Mouse (Mus musculus): ENCODE data around the gene Ank3.

The Ank3 gene

DNA sequence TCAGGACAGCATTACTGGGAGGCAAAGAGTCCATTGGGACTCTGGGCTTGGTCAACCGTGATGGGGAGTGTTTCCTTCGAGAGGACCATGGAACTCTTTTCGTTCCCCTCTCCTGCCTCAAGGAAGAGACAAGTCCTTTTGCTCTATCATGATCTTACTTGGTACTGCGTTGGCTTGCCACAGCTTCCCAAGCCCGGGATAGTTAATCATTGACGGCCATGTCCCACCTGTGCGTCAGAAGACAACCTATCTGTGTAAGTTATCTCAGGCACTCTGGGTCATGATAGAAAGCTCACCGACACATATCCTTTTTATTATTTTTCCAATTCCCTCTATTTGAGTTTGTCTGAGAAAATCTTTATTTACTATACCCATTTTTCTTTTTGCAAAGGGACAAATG is 20.1 kb downstream of the Ank3 start:
- no peak for DNase-seq

DNA sequence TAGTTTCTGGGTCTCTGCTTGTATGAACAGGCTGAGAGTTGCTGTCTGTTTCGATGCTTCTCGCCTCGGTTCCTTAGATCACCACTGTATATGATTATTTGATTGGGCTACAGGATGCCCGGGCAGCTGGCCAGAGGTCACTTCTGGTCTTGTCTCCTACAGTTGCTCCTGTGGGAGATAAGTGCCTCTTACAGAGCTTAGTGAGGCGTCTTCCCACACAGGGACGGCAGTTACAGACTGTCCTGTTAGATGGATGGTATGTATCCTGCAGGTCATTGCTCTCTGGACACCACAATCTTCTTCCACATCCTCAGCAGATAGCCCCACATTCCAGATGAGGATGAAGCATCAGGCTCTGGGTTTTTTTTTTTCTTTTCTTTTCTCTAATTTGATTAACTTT is 21.7 kb downstream of the Ank3 start:
- no peak for DNase-seq

DNA sequence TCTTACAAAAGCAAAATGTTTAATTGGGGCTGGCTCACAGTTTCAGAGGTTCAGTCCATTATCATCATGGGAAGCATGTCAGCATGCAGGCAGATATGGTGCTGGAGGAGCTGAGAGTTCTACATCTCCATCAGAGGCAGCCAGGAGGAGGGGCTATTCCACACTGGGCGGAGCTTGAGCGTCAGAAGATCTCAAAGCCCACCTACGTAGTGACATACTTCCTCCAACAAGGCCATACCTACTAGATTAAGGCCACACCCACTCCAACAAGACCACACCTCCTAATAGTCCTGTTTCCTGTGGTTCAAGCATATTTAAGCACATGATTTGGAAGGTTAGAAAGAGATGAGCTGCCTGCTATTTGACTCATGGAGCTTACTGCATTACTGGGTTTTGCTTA is 25.5 kb downstream of the Ank3 start:
- no peak for DNase-seq

DNA sequence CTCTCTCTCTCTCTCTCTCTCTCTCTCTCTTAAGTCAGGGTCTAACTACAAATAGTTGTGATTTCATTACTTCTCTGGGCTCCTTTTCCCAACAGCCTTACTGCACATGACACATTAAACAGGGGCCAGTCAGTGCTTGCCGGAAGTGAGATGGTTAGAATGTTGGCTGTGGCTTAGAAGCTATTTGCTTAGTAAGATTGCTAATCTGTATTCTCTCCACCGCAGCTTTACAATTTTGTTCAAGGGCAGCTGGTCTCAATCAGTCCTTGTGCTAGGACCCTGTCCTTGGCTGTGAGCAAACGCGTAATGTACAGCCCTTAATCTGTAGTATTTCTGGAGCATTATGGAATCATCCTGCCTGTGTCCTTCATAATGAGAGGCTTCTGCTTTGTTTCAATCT is 31.6 kb downstream of the Ank3 start:
- DNase-seq = no peak

DNA sequence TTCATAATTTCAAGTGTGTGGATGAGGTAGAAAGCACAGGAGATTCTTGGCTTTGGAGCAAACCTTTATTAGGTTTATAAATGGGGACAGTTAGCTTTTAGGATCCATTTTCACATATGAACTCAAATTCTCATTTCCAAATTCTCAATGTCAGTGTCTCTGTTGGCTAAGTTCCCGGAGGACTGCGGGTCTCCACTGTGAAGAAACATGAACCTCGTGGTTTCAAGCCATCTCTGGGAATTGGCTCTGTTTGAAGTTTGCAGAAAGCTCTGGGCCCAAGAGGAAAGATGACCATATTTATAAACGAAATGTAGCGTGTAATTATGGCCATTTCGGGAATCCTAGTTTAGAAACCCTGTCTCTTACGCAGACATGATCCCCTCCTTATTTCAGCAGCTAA is 32.5 kb downstream of the Ank3 start:
- DNase-seq = no peak

DNA sequence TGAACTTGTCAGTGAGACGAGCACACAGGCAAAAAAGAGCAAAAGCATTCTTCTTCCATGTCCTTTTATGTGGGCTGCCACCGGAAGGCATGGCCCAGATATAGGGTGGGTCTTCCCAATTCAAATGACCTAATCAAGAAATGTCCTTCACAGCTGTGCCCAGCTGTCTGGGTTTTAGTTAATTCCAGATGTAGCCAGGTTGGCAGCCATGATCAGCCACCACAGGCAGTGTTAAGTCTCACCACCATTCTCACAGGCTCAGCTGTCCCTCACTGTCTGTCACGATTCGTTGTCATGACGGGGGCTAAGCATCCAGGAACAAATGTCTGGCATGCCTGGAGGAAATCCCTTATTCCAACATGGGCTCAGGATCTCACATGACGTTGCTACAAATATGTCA is 36.6 kb downstream of the Ank3 start:
- no peak for DNase-seq

DNA sequence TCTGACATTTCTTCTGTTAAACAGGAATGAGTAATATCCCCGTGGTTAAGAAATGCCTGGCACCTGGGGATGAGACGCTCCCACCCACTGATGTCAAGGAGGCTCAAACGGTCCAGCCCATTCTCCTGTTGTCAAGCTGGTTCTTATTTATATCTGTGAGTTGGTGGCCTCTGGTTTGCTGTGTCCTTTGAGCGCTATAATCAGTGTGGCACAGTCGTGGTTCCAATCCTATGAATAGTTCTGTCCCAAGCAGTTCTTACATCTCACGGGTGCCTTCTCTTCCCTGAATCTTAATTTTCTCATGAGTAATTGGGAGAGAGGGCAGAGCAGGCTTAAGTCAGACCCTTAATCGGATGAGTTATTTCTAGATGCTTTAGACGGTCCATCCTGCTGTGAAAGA is 40.9 kb downstream of the Ank3 start:
- no peak for DNase-seq

DNA sequence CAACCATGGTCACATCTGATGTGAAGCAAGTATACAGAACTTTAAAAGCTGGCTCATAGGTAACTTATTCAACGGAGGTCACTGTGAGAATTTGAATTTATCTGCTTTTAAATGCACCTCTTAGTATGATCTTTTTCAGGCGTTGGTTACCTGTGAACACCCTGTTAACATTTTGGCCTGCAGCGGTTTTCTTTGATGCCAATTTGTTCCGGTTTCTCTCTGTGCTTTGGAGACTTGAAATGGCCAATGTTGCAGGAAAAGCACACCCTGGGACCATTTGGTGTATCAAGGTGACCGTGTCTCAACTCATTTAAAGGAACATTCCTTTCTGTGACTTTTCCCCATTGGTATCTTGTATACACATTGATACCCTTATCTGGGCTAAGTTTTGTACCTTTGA is 46.0 kb downstream of the Ank3 start:
- DNase-seq = no peak

DNA sequence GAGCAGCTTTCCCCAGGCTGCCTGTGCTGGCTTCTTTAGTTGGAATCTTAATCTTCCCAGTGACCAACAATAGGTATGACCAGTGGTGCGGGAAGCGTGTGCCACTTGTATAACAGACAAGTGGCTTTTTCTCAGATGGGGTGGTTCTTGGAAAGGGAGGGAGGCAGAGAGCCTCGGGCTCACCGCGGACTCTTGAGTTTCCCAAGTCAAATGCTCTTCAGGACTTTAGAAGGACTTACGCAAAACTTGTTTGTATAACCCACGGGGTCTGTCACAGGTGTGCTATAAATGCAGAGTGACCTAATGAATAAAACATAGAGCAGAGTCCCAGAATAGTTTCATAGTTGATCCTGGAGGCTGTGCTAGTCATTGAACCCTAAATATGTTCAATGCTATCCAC is 47.4 kb downstream of the Ank3 start:
- peak; percentile 72 for DNase-seq

DNA sequence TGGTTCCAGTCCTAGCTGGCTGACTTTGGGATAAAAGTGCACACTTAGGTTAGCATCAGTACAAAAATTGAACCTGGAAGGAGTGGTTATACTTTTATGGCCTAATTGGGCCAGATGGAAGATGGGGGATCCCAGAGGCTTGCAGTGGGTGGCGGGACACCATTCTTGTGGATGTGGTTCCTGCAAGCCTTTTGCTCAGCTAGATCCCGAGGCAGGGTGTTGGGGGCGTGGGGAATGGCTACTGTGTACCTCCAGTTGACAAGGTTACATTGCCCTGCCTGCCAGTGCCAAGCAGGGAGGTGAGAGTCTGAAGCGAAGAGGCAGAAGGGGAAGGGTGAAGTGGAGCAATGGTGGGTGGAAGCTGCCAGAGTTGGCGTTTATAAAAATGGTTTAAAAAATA is 48.0 kb downstream of the Ank3 start:
- no peak for DNase-seq

DNA sequence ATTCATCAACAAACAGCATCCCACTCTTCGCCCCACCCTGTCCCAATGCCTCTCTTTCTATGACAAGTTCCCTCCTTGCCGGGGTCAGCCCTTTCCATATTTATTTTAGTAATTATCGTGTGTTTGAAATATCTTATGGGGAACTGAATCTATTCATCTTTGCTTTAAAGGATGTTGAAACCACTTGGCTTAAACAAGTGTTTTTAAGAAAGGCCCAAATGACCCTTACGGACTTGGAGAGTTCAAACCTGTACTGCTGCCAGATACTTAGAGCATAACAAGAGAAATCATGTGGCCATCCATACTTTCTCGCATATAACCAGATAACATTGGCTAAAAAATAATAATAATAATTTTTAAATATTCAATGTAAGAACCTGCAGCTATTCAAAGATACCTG is 48.7 kb downstream of the Ank3 start:
- DNase-seq = peak; percentile 68

DNA sequence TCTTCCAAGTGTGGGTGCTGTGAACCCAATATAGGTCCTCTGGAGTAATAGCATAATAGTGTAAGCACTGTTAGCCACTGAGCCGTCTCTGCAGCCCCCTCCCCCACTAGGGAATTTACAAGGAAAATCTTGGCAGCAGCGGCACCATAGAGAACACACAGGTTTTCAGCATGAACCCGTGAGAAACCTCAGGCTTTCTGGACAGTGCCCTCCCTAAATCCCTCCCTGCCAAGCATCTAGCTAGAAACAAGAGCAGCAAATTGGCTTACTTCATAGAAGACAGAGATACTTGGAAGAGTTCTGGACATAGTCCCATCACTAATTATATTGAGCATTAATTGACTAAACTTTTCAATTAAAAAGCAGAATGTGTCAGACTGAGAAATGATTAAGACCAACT is 49.6 kb downstream of the Ank3 start:
- no peak for DNase-seq

DNA sequence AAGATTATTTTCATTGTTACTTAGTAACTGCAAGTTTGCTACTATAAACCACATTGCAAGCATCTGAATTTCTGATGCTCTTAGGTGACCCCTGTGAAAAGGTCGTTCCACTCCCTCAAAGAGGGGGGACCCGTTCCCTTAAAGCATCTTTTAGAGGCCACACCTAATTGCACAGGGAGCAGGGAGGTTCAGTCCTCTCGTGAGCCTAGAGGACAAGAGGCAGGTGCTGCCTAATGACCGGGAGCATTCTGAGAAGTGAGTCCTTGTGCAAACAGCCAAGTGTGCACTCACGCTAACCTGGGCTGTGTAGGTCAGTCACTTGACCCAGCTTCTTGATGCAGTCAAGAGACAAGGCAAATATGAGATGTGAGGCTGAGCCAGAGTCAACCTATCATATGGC is 52.4 kb downstream of the Ank3 start:
- peak; percentile 75 for DNase-seq

DNA sequence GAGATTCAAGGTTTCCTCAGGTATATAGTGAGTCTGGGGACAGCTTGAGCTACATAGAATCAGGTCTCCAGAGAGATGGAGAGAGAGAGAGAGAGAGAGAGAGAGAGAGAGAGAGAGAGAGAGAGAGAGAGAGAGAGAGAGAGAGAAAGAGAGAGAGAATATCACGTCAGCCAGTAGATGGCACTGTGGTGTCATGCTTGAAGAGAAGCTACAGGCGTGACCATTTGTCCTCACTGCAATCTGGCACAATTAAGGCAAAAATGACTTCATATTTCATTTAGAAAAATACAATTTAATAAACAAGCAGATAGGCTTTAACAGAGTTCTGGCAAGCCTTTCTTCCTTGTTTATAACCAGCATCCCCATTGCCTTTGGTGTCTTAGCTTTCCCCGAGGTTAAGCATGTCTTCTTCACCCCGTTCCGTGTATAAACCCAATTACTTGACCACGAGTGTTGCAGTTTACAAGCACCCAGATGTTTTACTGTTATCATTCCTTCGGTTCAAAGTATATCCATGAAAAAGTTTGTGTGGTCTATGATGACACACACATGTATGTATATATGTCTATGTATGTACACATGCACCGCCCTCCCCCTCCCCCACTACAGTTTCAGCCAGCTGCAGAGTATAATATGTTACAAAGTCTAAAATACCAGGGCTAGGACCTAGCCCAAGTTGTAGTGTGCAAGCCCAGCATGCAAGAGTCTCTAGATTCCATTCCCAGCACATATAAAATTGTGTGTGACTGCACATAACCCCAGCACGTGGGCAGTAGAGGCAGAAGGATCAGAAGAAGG is 53.8 kb downstream of the Ank3 start:
- DNase-seq = peak; percentile 82

DNA sequence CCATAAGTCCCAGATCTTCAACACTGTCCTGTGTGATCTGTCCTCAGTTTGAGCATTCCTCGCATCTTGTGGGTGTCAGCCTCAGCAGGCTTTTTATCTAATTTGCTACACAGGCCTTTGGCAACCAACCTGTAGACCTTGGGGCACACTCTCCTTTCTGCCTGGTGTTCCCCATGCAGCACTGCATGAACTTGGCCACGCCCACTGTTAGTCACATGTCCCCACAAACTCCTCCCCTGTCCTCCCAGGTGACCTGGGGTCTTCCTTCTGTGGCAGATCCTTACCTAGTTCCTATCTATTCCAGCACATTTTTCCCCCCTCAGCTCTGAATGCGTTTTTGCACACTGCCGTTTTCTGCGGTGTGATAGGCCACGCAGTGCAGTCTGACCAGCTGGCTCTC is 55.0 kb downstream of the Ank3 start:
- DNase-seq = no peak

DNA sequence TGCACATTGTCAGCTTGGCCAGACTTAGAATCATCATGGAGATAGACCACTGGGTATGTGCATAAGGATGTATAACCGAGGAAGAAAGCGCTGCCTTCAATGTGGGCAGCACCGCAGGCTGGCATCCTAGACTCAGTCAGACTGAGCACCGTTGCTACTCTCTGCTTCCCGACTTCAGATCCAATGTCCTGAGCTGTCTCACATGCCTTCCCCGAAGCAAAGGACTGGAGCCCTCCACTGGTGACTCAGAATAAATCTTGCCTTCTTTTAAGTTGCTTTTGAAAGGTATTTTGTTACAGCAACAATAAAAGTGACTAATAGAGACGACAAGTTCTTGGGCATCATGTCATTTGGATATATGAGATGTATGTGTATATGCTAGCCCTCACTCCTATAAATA is 55.9 kb downstream of the Ank3 start:
- no peak for DNase-seq

DNA sequence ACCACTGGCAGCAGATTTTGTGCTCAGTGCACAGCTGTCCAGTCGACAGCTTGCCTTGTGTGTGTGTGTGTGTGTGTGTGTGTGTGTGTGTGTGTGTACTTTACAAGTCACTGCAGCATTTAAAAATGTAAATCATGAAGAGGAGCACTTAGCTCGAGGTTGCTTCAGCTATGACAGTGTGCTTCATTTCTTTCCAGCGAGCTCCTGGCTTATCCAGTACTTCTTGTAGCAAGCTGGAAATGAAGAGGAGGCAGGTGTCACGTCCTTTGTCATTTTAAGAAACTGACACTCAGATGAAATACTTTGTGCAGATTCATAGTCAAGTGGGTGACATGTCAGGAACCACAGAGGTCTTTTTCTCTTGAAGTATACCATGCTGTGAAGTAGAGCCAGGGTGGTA is 66.3 kb downstream of the Ank3 start:
- no peak for DNase-seq

DNA sequence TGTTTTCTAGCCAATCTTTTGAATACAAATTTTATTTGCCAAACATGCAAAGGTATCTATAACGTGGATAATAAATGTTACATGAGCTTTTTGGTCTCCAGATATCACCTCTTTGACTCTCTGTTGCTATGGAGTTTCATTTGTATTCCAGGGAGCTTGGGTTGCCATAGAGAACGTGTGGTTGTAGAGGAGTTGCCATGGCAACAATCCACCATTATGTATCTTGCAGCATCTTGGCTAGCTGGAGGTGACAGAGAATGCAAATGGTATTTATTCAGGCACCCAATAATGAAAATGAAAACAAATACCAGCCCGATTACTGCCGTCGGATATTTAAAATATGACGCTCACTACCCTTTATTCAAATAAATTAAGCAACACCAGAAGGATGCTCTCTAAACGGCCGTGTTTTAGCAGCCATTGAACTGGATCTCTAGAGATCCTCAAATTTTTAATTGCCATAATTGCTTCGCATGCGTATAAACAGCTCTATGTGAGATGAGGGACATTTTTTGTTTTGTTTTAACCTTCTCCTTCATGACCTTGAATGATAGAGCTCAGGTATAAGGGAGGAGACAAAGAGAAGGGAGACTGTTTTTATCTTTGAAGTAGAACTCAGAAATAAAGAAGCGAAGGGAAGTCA is 67.1 kb downstream of the Ank3 start:
- DNase-seq = no peak

DNA sequence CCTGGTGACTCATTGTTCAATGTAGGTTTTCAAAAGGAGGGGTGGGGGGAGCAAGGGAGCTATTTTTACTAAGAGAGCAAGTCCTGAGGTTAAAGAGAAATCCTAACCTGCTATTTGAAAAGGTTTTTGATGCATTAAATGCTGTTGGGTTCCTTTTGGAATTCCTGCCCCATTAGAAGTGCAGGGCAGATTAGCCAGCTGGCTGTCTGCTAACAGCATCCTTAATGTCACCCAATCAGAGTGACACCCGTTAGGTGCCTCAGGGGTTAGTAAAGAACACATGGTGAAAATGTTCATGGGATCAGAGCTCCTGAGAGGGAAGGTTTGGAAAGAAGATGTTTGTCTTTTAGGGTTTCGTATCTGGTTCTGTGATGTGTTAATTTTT is 67.6 kb downstream of the Ank3 start:
- no peak for DNase-seq

DNA sequence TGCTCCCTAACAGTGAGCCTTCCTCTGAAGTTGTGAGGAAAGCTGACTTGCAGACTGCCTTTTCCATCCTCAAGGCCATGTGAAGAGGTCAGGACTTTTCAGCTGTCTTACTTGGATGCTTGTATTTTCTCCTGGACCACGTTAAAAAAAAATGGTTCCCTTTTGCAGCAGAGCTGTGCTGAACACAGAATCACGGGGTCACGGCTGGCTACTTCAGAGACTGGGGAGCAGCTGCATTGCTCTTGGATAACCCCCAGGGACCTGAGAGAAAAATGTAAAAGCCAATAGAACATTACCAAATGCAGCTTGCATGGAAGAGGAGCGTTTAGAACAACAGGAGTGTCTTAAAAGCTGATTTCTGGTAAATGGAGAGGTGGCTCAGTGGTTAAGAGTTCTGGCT is 68.0 kb downstream of the Ank3 start:
- DNase-seq = no peak

DNA sequence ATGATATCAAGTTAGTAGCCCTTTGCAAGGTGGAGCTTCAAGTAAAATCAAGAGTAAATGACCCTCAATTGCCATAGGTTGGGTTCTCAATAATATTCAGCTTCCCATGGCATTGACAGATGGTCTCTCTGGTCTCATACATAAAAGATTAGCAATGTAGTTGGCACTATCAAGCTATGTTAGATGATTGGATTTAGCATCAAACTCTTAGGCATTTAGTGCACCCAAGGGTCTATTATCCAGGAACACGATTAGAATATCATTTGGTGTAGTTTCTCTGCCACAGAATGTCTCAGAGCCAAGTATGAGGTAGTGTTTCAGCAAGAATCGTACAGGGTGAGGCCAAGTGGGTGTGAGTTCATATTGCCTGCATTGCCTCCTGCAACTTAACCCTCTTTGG is 68.6 kb downstream of the Ank3 start:
- no peak for DNase-seq

DNA sequence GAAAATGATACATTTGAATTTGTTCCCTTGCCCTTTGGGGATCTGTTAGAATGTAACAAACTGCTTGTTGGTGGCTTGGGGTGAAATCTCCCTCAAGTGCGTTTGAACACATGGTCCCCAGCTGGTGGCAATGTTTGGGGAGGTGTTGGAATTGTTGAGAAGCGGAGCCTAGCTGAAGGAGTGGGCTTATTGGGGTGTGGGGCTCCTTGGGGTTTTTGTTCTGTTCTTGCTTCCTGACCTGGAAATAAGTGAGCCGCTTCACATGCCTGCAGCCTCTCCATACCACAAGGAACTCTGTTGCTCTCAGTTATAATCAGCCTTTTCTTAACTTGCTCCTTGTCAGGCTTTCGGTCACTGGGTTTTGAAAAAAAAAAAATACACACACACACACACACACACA is 73.3 kb downstream of the Ank3 start:
- DNase-seq = no peak

DNA sequence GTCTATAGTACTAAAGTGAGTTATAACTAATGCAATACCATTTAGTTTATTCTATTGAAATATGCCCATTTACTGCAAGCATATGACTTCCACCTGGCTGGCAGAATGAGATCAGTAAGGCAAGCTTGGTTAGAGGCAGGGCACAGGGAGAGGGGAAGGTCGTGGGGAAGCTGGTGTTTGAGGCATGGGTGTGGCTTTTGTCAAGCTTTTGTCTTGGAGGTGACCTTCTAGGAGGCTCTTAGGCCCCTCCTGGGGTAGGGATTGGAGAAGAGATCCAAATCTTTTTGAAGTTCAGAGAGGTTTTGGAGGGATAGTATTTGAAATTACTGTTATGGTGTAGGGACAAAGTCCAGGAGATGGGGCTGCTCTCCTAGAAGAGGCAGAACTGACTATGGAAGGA is 78.3 kb downstream of the Ank3 start:
- DNase-seq = no peak

DNA sequence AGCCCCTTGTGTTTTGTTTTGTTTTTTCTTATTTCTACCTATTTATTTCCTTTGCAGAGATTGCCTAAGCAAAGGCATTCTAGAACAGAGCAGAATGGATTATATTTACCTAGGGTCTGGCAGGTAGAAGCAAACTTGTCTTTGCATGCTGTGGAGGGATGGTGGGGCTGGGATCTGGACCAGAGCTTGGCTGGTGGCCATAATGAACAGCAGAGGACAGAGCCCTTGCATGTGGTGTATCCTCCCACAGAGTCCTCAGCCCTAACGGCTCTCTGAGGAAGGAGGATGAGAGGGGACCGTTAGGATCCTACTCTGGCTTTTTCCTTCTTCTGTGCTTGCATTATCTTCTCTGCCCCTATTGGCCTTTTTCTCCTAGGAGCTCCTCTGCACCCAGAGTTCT is 79.1 kb downstream of the Ank3 start:
- DNase-seq = no peak

DNA sequence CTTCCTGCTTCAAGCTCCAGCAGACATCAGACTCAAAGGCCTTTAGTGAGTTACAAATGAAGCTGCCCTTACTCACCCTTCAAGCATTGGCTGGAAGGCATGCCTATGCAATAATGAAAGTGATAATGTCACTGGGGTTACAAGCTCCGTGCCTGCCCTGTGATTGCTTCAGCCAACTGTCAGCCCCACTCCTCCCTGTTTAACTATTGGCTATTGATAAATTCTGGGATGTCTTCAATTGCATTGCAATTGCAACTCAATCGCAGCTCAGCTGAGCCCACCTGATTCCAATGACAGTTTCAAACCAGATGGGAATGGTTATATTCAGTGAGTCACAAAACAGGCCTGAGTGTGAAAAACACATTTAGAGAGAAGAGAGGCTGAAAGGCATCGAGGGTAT is 80.3 kb downstream of the Ank3 start:
- DNase-seq = no peak

Data from lung, postnatal 36 days (tissue).